Mouse (Mus musculus) megakaryocyte, embryonic 14.5 days (primary cell): ENCODE measurements around the gene Jakmip3.

Source experiments
- FLI1 ChIP-seq: IDR thresholded peaks from 2 replicates; pipeline ENCODE4 v1.6.1; 2012; ENCODE audit warnings: low read length, inconsistent platforms, mixed read lengths
- GATA1 ChIP-seq: IDR thresholded peaks from 3 replicates; pipeline ENCODE4 v1.6.1; 2012; ENCODE audit warnings: mixed read lengths, low read length, inconsistent platforms, borderline replicate concordance

- TF ChIP-seq GATA1 (no peak), FLI1 (no peak)
Observed at GRCm38 (mm10) chr7:138919156-138919944, 21.2 kb upstream of the Jakmip3 start.
